Mouse (Mus musculus) stomach, postnatal 0 days (tissue): ENCODE data around the gene Erf. TPM values are rescaled to one million over a fixed set of nuclear protein-coding genes. Genes with fewer than 3 reads are reported as not detected.

Source experiments
- ATAC-seq: fragments of 200-750 bp; cut with Nextera tagmentation; 2 replicates; pipeline ENCODE4 v1.8.0; 2017; ENCODE audit not compliant: low FRiP score, low TSS enrichment
- DNase-seq: peaks from one replicate; pipeline ENCODE4 v3.0.0-alpha.2; 2016; ENCODE audit warnings: low spot score
- H3K27ac ChIP-seq: fragments of 300-500 bp; sonication (generic); replicated peaks from 2 replicates; pipeline ENCODE4 v1.5.1; 2014; ENCODE audit warnings: mild to moderate bottlenecking, control low read depth
- H3K27me3 ChIP-seq: fragments of 300-500 bp; sonication (generic); 2 replicates; pipeline ENCODE4 v1.6.1; 2014; ENCODE audit warnings: low read length; ENCODE audit not compliant: control insufficient read depth, insufficient read depth
- H3K36me3 ChIP-seq: fragments of 300-500 bp; sonication (generic); 2 replicates; pipeline ENCODE4 v1.6.1; 2014; ENCODE audit warnings: low read length, mixed read lengths; ENCODE audit not compliant: control insufficient read depth, insufficient read depth
- H3K4me1 ChIP-seq: fragments of 300-500 bp; sonication (generic); replicated peaks from 2 replicates; pipeline ENCODE4 v1.6.1; 2014; ENCODE audit warnings: antibody characterized with exemption; ENCODE audit not compliant: control insufficient read depth, insufficient read depth
- H3K4me2 ChIP-seq: fragments of 300-500 bp; sonication (generic); replicated peaks from 2 replicates; pipeline ENCODE4 v1.6.1; 2014; ENCODE audit warnings: low read depth, mild to moderate bottlenecking, control low read depth, moderate library complexity
- H3K4me3 ChIP-seq: fragments of 300-500 bp; sonication (generic); 2 replicates; pipeline ENCODE4 v1.5.1; 2014; ENCODE audit warnings: low read depth, low read length, control low read depth
- H3K9ac ChIP-seq: fragments of 300-500 bp; sonication (generic); 2 replicates; pipeline ENCODE4 v1.6.1; 2014; ENCODE audit warnings: mild to moderate bottlenecking, low read length, control low read depth, mixed read lengths
- H3K9me3 ChIP-seq: fragments of 300-500 bp; sonication (generic); 2 replicates; pipeline ENCODE4 v1.6.1; 2016; ENCODE audit warnings: low read length; ENCODE audit not compliant: control insufficient read depth
- CTCF ChIP-seq: IDR thresholded peaks from 2 replicates; pipeline ENCODE4 v1.5.1; 2016; ENCODE audit warnings: antibody characterized with exemption, low read depth, mild to moderate bottlenecking, moderate library complexity
- EP300 ChIP-seq: optimal IDR thresholded peaks from 2 replicates; pipeline ENCODE3; 2016; ENCODE audit warnings: antibody characterized with exemption
- WGBS: fragments of 180-500 bp; shearing (Covaris S2); extraction: QIAGEN DNeasy Blood & Tissue Kit; methylation state at CpG from one replicate; pipeline ENCODE4 v1.1.7; 2014; 5-methylcytosine and 5-hydroxymethylcytosine counted together
- polyA plus RNA-seq: library from polyadenylated mRNA; unstranded; fragments of >200 nt; fragmentation: Nextera tagmentation; extraction: Ambion mirVana; gene quantifications from 2 replicates; pipeline ENCODE4 v1.2.1, GENCODE M21; 2015

The Erf gene
- polyA plus RNA-seq, 1 experiment from 2014 or later: 8.1 TPM

- Histone ChIP-seq H3K4me3 (peak within 1 kb of the TSS; percentile 74), H3K27ac (peak within 1 kb of the TSS; percentile 88), H3K36me3 (peaks cover 12% of the 10 kb centered on the region; the same call in 1 of the 2 replicates), H3K9ac (peak within 1 kb of the TSS; percentile 79), H3K9me3 (no peaks in the 10 kb centered on the region), H3K4me1 (peaks cover 11% of the 10 kb centered on the region), H3K4me2 (peak within 1 kb of the TSS; percentile 85), H3K27me3 (no peaks in the 10 kb centered on the region)
- ATAC-seq (peak; percentile 89), DNase-seq (peak; percentile 98)
- under 1% methylated on average over 42 of the region's 45 CpGs for WGBS
- TF ChIP-seq CTCF (peak; percentile 41), EP300 (no peak)
Observed at GRCm38 (mm10) chr7:25221102-25221883, 29.3 kb downstream of the Erf start, which contains the start of gene Zfp526. Gene Zfp526 (plus strand): TSS chr7:25221425.

DNA sequence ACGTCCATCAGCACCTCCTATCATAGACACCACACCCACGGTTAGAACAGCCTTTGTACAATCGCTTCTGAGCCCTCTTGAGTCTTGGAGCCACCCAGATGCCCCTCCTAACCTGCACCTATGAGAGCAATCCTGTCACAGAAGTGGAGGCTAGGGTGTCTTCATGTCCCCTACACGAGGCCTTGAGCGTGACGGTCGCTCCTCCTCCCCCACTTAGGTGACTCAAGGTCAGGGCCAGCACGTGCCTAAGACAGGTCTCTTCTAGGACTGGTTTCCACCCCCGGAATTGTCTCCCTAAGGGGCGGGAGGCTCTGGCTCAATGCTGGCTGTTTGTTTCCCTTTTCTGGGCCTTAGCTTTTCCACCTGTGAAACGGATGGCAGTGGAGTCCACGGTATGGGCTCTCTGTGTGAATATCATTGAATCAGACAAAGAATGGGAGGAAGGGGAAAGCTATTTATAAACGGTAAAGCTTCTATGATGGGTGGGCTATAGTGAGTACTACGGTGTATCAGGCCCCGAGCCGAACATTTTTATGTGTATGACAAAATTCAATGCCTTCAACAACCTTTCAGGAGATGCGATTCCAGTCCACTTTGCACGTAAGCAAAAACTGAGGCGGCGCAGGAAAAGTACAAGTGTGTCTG lies 30.0 kb downstream of the Erf start, which contains the start of gene Dedd2:
Gene Dedd2, minus strand, starts transcription at position 159 of the 645 bp plus-strand sequence.
- peak within 1 kb of the TSS; percentile 74 for H3K4me3 ChIP-seq
- TF ChIP-seq EP300 (no peak), CTCF (no peak)
- 3% methylated on average over 20 of the region's 20 CpGs for WGBS
- ATAC-seq (no peak), DNase-seq (peak; percentile 60)
- H3K27me3 ChIP-seq: no peaks in the 10 kb centered on the region
- H3K4me2 ChIP-seq: peak within 1 kb of the TSS; percentile 85
- no peaks in the 10 kb centered on the region for H3K9me3 ChIP-seq
- peak within 1 kb of the TSS; percentile 82 for H3K9ac ChIP-seq
- H3K27ac ChIP-seq: peak within 1 kb of the TSS; percentile 88
- H3K4me1 ChIP-seq: peaks cover 11% of the 10 kb centered on the region
- peaks cover 7% of the 10 kb centered on the region; the same call in 1 of the 2 replicates for H3K36me3 ChIP-seq

DNA sequence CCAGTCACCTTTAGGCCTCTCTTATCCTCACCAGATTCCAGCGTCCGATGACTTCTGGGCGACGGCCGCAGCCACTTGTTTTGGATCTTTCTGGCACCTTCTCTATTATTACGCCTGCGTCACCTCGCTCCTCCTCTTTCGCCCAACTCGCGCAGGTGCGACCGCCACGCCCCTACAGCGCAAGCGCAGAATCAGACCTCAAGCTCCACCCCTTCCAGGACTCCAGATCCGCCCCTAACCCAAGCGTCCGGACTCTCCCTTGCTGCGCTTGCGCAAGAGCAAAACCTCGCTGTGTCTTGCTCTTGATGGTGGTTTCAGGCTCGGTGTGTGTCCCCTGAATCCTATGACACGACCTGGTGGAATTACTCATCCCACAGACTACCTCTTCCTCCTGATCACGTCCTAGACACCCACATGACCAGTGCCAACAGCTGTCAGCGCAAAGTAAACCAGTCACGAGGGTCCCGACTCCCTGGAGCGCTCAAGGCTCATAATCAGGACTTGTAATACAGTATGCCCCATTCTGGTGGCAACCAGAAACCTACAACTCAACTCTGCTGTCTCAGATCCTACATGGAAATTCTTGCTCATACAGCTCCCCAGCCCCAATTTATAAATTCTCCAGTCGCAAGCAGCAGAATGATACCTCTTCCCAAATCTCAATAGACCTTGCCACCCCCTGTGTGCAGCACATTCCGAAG lies 30.7 kb downstream of the Erf start:
- H3K9ac ChIP-seq: peak overlapping the region; percentile 82
- 2% methylated on average over 31 of the region's 31 CpGs for WGBS

DNA sequence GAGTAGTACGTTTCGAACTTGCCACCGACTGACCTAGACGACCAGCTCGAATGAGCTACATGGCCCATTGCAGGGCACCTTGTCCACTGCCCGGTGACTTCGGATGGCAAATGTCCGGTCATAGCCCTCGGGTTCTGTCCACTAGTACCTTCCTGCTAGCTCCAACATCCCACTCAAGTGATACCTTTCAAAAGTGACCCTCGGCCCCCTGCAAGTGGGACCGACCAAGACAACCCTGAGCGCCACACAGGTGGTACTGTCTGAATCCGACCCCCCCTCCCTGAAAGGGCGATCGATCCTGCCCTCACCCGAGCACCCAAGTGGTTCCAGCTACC lies 31.2 kb downstream of the Erf start:
- peak overlapping the region; percentile 82 for H3K9ac ChIP-seq
- no peaks in the 10 kb centered on the region for H3K9me3 ChIP-seq
- peaks cover under 1% of the 10 kb centered on the region; the same call in 1 of the 2 replicates for H3K36me3 ChIP-seq
- peak overlapping the region; percentile 85 for H3K4me2 ChIP-seq
- no peaks in the 10 kb centered on the region for H3K27me3 ChIP-seq
- peaks cover 11% of the 10 kb centered on the region for H3K4me1 ChIP-seq
- no peak; the same call in 1 of the 2 replicates for ATAC-seq
- 1% methylated on average over 16 of the region's 16 CpGs for WGBS
- H3K4me3 ChIP-seq: peak overlapping the region; percentile 72
- H3K27ac ChIP-seq: peak overlapping the region; percentile 88
- no peak for DNase-seq
- no peak for TF ChIP-seq CTCF
- TF ChIP-seq EP300: no peak

More for the DNA sequence above, 30.7 kb downstream of the Erf start:
- H3K27me3 ChIP-seq: no peaks in the 10 kb centered on the region
- H3K4me2 ChIP-seq: peak overlapping the region; percentile 85
- ATAC-seq: peak; percentile 79
- H3K4me3 ChIP-seq: peak overlapping the region; percentile 72
- TF ChIP-seq EP300: no peak
- no peak for TF ChIP-seq CTCF
- H3K4me1 ChIP-seq: peaks cover 11% of the 10 kb centered on the region
- no peaks in the 10 kb centered on the region for H3K9me3 ChIP-seq
- peaks cover 3% of the 10 kb centered on the region; the same call in 1 of the 2 replicates for H3K36me3 ChIP-seq
- peak; percentile 97 for DNase-seq
- peak overlapping the region; percentile 88 for H3K27ac ChIP-seq

- Histone ChIP-seq H3K9me3 (no peaks in the 10 kb centered on the region), H3K4me1 (peaks cover 11% of the 10 kb centered on the region), H3K36me3 (no peaks in the 10 kb centered on the region), H3K9ac (peak overlapping the region; percentile 82), H3K4me3 (peak overlapping the region; percentile 72), H3K27me3 (no peaks in the 10 kb centered on the region), H3K4me2 (peak overlapping the region; percentile 85), H3K27ac (peak overlapping the region; percentile 88)
- ATAC-seq (peak; percentile 11; the same call in 1 of the 2 replicates), DNase-seq (peak; percentile 65)
- TF ChIP-seq EP300 (no peak), CTCF (0 out of 2 replicates have a peak, but pooled peaks have one; percentile 1)
- under 1% methylated on average over 49 of the region's 53 CpGs for WGBS
Observed at GRCm38 (mm10) chr7:25218705-25219415, 31.7 kb downstream of the Erf start.
